Comparison of ENCODE assay signal across 8 mouse cellular contexts in genomic region chr9:115308401-115308800, GRCm38 (mm10). TPM values are rescaled to one million over a fixed set of nuclear protein-coding genes. Genes with fewer than 3 reads are reported as not detected.
DNase-seq lines count a peak whose midpoint lies in the region; ATAC-seq and TF ChIP-seq lines count a peak whose summit lies in the region.

No protein-coding gene starts in this region.

- peak overlapping the region; percentile 98 for H3K27ac ChIP-seq in gastrocnemius, adult 2 months
- no peak overlapping the region for H3K27ac ChIP-seq in embryonic fibroblast, embryonic 13.5 days (ENCODE audit: insufficient read depth, low read length)
- no peak overlapping the region for H3K27ac ChIP-seq in limb, embryonic 15.5 days

- no peaks in the 10 kb centered on the region for H3K36me3 ChIP-seq in limb, embryonic 15.5 days

- ATAC-seq in limb, embryonic 15.5 days (ENCODE audit: insufficient number of reproducible peaks, low FRiP score, low TSS enrichment, low read depth) = no peak

- H3K4me3 ChIP-seq in gastrocnemius, adult 2 months = peak overlapping the region; percentile 100
- peak overlapping the region; percentile 100 for H3K4me3 ChIP-seq in embryonic fibroblast, embryonic 13.5 days (ENCODE audit: insufficient read depth, low read length)
- peak overlapping the region; percentile 97 for H3K4me3 ChIP-seq in limb, embryonic 15.5 days

- TF ChIP-seq CTCF in gastrocnemius, adult 2 months (IDR thresholded peaks at IDR 0.05) = no peak
- no peak for TF ChIP-seq CTCF in embryonic fibroblast, embryonic 13.5 days (IDR thresholded peaks at IDR 0.05; ENCODE audit: borderline replicate concordance, insufficient read depth, low read length)

- TF ChIP-seq POLR2A in embryonic fibroblast, embryonic 13.5 days (IDR thresholded peaks at IDR 0.05; ENCODE audit: low read depth, low read length) = no peak

- intact Hi-C loops in gastrocnemius, adult 2 months (cut with DNase I) = loop anchor here (10.0 kb wide), 1 partner anchor 396 kb away; no protein-coding TSS in a partner anchor

- 11% methylated on average over 4 of the region's 4 CpGs for WGBS in limb, embryonic 15.5 days

- H3K9ac ChIP-seq in limb, embryonic 15.5 days = peak overlapping the region; percentile 99

- H3K4me2 ChIP-seq in limb, embryonic 15.5 days = peak overlapping the region; percentile 51

- no peak for DNase-seq in gastrocnemius, adult 2 months
- no peak for DNase-seq in gastrocnemius, adult 18-20 months (ENCODE audit: low spot score)
- peak; percentile 38 for DNase-seq in 3T3-L1 (ENCODE audit: low read depth, low spot score)
- no peak for DNase-seq in thymus, postnatal 4 days
- DNase-seq in right cerebral cortex, postnatal 36 days (ENCODE audit: low spot score in 2 of 2) = no peak
- DNase-seq in urinary bladder, postnatal 14 days (ENCODE audit: low spot score) = no peak

- peaks cover 4% of the 10 kb centered on the region for H3K4me1 ChIP-seq in embryonic fibroblast, embryonic 13.5 days (ENCODE audit: control insufficient read depth, insufficient read depth, low read length)
- peaks cover 24% of the 10 kb centered on the region for H3K4me1 ChIP-seq in limb, embryonic 15.5 days

- no peaks in the 10 kb centered on the region for H3K27me3 ChIP-seq in limb, embryonic 15.5 days

- H3K9me3 ChIP-seq in limb, embryonic 15.5 days = no peaks in the 10 kb centered on the region

RNA-seq across cellular contexts. Expression of gene Stt3b, which starts 1.8 kb away (rescaled TPM):
- total RNA-seq in gastrocnemius, adult 2 months (2021) = 10 to 100 TPM; 66.0 to 96.1 TPM
- 10 to 100 TPM; 70.1 to 72.0 TPM for total RNA-seq in gastrocnemius, adult 18-20 months (2021)
- 124 and 136 TPM in 2 replicates for polyA plus RNA-seq in embryonic fibroblast, embryonic 13.5 days (2011; ENCODE audit: insufficient read length, low read depth, missing spikeins)
- 83.5 and 98.8 TPM in 2 replicates for polyA plus RNA-seq in limb, embryonic 15.5 days (2015; fragmentation: Nextera tagmentation; extraction: Ambion mirVana)
